In genomic region chr2:71655504-71656390, GRCm38 (mm10) we compare ENCODE assay signal across 8 mouse cellular contexts.
DNase-seq lines count a peak whose midpoint lies in the region; ATAC-seq lines count a peak whose summit lies in the region.

No protein-coding gene starts in this region.

- H3K4me1 ChIP-seq in heart, embryonic 16.5 days (ENCODE audit: control insufficient read depth, insufficient read depth, low read length) = peaks cover 17% of the 10 kb centered on the region
- H3K4me1 ChIP-seq in liver, embryonic 13.5 days (replicated peaks) = peaks cover 34% of the 10 kb centered on the region
- peaks cover 10% of the 10 kb centered on the region; the same call in 1 of the 2 replicates for H3K4me1 ChIP-seq in stomach, embryonic 14.5 days (ENCODE audit: control insufficient read depth, insufficient read depth, low read length)

- 6% methylated on average over 19 of the region's 19 CpGs for WGBS in heart, embryonic 16.5 days
- 1% methylated on average over 19 of the region's 19 CpGs for WGBS in liver, embryonic 13.5 days (ENCODE audit: insufficient replicate concordance)
- 5% methylated on average over 19 of the region's 19 CpGs for WGBS in stomach, embryonic 14.5 days

- H3K27ac ChIP-seq in heart, embryonic 16.5 days (ENCODE audit: low read length) = peak overlapping the region; percentile 20
- peak overlapping the region; percentile 37; the same call in 1 of the 2 replicates for H3K27ac ChIP-seq in liver, embryonic 13.5 days
- no peak overlapping the region for H3K27ac ChIP-seq in stomach, embryonic 14.5 days (ENCODE audit: low read length)

- peak; percentile 29 for DNase-seq in adrenal gland, adult 2 months
- DNase-seq in adrenal gland, adult 18-20 months (ENCODE audit: low spot score in 2 of 2) = no peak
- DNase-seq in right cerebral cortex, postnatal 10 days (ENCODE audit: low spot score in 2 of 2) = peak; percentile 29 to 50
- no peak for DNase-seq in right cerebral cortex, postnatal 36 days (ENCODE audit: low spot score in 2 of 2)
- peak; percentile 6 for DNase-seq in liver, embryonic 13.5 days
- DNase-seq in layer of hippocampus, postnatal 36 days = no peak

- peak overlapping the region; percentile 80 for H3K4me2 ChIP-seq in heart, embryonic 16.5 days (ENCODE audit: low read depth, low read length)
- H3K4me2 ChIP-seq in liver, embryonic 13.5 days = peak overlapping the region; percentile 71
- peak overlapping the region; percentile 56 for H3K4me2 ChIP-seq in stomach, embryonic 14.5 days (replicated peaks; ENCODE audit: low read depth, low read length)

- H3K9me3 ChIP-seq in heart, embryonic 16.5 days (replicated peaks; ENCODE audit: control insufficient read depth, low read length) = no peaks in the 10 kb centered on the region; the same call in 1 of the 2 replicates
- no peaks in the 10 kb centered on the region for H3K9me3 ChIP-seq in liver, embryonic 13.5 days (replicated peaks)
- no peaks in the 10 kb centered on the region for H3K9me3 ChIP-seq in stomach, embryonic 14.5 days (ENCODE audit: control insufficient read depth, low read depth, low read length)

- peak overlapping the region; percentile 51 for H3K4me3 ChIP-seq in heart, embryonic 16.5 days (ENCODE audit: low read length)
- H3K4me3 ChIP-seq in liver, embryonic 13.5 days (replicated peaks) = peak overlapping the region; percentile 47
- H3K4me3 ChIP-seq in stomach, embryonic 14.5 days (ENCODE audit: low read depth, low read length) = peak overlapping the region; percentile 10; the same call in 1 of the 2 replicates

- H3K9ac ChIP-seq in heart, embryonic 16.5 days (ENCODE audit: low read length) = peak overlapping the region; percentile 70
- H3K9ac ChIP-seq in liver, embryonic 13.5 days = peak overlapping the region; percentile 59
- no peak overlapping the region for H3K9ac ChIP-seq in stomach, embryonic 14.5 days (replicated peaks; ENCODE audit: low read depth, low read length)

- no peaks in the 10 kb centered on the region for H3K36me3 ChIP-seq in heart, embryonic 16.5 days (ENCODE audit: control insufficient read depth, insufficient read depth)
- no peaks in the 10 kb centered on the region for H3K36me3 ChIP-seq in liver, embryonic 13.5 days
- H3K36me3 ChIP-seq in stomach, embryonic 14.5 days (ENCODE audit: control insufficient read depth, insufficient read depth, low read length) = no peaks in the 10 kb centered on the region

- ATAC-seq in heart, embryonic 16.5 days (replicated peaks; ENCODE audit: extremely low read depth, insufficient read depth, low FRiP score) = peak; percentile 54
- peak; percentile 59 for ATAC-seq in liver, embryonic 13.5 days (ENCODE audit: low read depth)
- ATAC-seq in stomach, embryonic 14.5 days (ENCODE audit: insufficient number of reproducible peaks, insufficient read depth, low FRiP score, low read depth) = peak; percentile 51; the same call in 1 of the 2 replicates

- H3K27me3 ChIP-seq in heart, embryonic 16.5 days (ENCODE audit: control insufficient read depth, insufficient read depth, low read length) = no peaks in the 10 kb centered on the region
- no peaks in the 10 kb centered on the region for H3K27me3 ChIP-seq in liver, embryonic 13.5 days
- H3K27me3 ChIP-seq in stomach, embryonic 14.5 days (ENCODE audit: control insufficient read depth, insufficient read depth, low read length) = no peaks in the 10 kb centered on the region

Comparison
In these comparisons a context has a peak if more than half of its experiments do, and no peak if none do; other contexts are left out.
1. DNase-seq: peak in adrenal gland, adult 2 months (single experiment), right cerebral cortex, postnatal 10 days (2 of 2) and liver, embryonic 13.5 days (single experiment); none in adrenal gland, adult 18-20 months (0 of 2), right cerebral cortex, postnatal 36 days (0 of 2) and layer of hippocampus, postnatal 36 days (0 of 2).
2. Peak in every context shown above with its lines, with median percentiles within 50 percentile points of each other: ATAC-seq, H3K4me2 ChIP-seq and H3K4me3 ChIP-seq.